Mouse (Mus musculus) ZHBTc4 (cell line): Measurements from ENCODE around the gene Gli3.

Experiments
- DNase-seq: peaks from one replicate; pipeline ENCODE4 v3.0.0-alpha.2; 2011; ENCODE audit warnings: low read depth, low spot score

The Gli3 gene

GRCm38 (mm10) chr13:15495820-15496219, 32.8 kb downstream of the Gli3 start:
- no peak for DNase-seq

GRCm38 (mm10) chr13:15498338-15498737, 35.3 kb downstream of the Gli3 start:
- no peak for DNase-seq

GRCm38 (mm10) chr13:15510925-15511324, 47.9 kb downstream of the Gli3 start:
- no peak for DNase-seq

- peak; percentile 6 for DNase-seq
Observed at GRCm38 (mm10) chr13:15513114-15513513, 50.1 kb downstream of the Gli3 start.

GRCm38 (mm10) chr13:15514082-15514481, 51.0 kb downstream of the Gli3 start:
- DNase-seq: no peak

- DNase-seq: no peak
Observed at GRCm38 (mm10) chr13:15517048-15517760, 54.2 kb downstream of the Gli3 start.

GRCm38 (mm10) chr13:15520353-15520752, 57.3 kb downstream of the Gli3 start:
- no peak for DNase-seq

- DNase-seq: no peak
Observed at GRCm38 (mm10) chr13:15522153-15522552, 59.1 kb downstream of the Gli3 start.

GRCm38 (mm10) chr13:15524208-15524607, 61.2 kb downstream of the Gli3 start:
- no peak for DNase-seq

- no peak for DNase-seq
Observed at GRCm38 (mm10) chr13:15526691-15527090, 63.7 kb downstream of the Gli3 start.

- no peak for DNase-seq
Observed at GRCm38 (mm10) chr13:15531568-15531967, 68.5 kb downstream of the Gli3 start.

- no peak for DNase-seq
Observed at GRCm38 (mm10) chr13:15537206-15537605, 74.2 kb downstream of the Gli3 start.

GRCm38 (mm10) chr13:15537611-15538010, 74.6 kb downstream of the Gli3 start:
- DNase-seq: no peak

- no peak for DNase-seq
Observed at GRCm38 (mm10) chr13:15538389-15538788, 75.4 kb downstream of the Gli3 start.

- DNase-seq: peak; percentile 78
Observed at GRCm38 (mm10) chr13:15542053-15542452, 79.0 kb downstream of the Gli3 start.

GRCm38 (mm10) chr13:15543169-15543887, 80.3 kb downstream of the Gli3 start:
- DNase-seq: no peak

- DNase-seq: no peak
Observed at GRCm38 (mm10) chr13:15543888-15544640, 81.0 kb downstream of the Gli3 start.

- DNase-seq: no peak
Observed at GRCm38 (mm10) chr13:15545346-15545896, 82.4 kb downstream of the Gli3 start.

GRCm38 (mm10) chr13:15546258-15546657, 83.2 kb downstream of the Gli3 start:
- no peak for DNase-seq

GRCm38 (mm10) chr13:15549466-15549865, 86.4 kb downstream of the Gli3 start:
- no peak for DNase-seq

GRCm38 (mm10) chr13:15550027-15550602, 87.1 kb downstream of the Gli3 start:
- DNase-seq: no peak

- DNase-seq: no peak
Observed at GRCm38 (mm10) chr13:15550731-15551130, 87.7 kb downstream of the Gli3 start.
